Mouse (Mus musculus) lung, adult 2 months (tissue): ENCODE data around the gene Noxred1.

Experiments used
- CTCF ChIP-seq: fragments of 200-500 bp; IDR thresholded peaks from 2 replicates; pipeline ENCODE4 v1.5.1; 2011; ENCODE audit warnings: mild to moderate bottlenecking, low read length, control low read depth; ENCODE audit not compliant: insufficient read depth
- POLR2A ChIP-seq: fragments of 200-500 bp; IDR thresholded peaks from 2 replicates; pipeline ENCODE4 v1.6.1; 2011; ENCODE audit warnings: low read depth, mild to moderate bottlenecking, control low read depth, low read length, borderline replicate concordance; ENCODE audit errors: extremely low read depth

DNA sequence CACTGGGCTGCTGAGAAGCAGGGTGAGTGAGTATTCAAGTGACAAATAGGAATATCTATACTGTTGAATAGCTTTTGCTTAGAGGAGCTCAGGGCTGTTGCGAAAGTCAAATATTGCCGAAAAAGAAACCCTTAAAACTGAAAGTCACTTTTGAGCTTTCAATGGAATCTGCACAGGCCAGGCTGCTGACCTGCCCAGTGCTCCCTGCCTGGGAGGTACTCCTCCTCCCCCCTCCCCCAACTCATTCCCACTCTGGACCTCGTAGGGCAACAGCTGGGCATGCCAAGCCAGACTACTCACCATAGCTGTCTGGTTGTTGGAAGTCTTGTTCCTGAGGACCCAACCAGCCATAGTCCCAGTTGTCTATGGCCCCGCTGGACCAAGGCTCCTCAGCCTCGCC is 46.2 kb upstream of the Noxred1 start:
- no peak for TF ChIP-seq POLR2A
- no peak for TF ChIP-seq CTCF
